Mouse (Mus musculus): ENCODE results near the gene Chn2.

GRCm38 (mm10) chr6:54009293-54009692, 30.1 kb upstream of the Chn2 start:
- TF ChIP-seq POLR2A (IDR thresholded peaks at IDR 0.05; ENCODE audit: low read depth, low read length) (no peak), CTCF (conservative IDR thresholded peaks at IDR 0.05; ENCODE audit: insufficient read depth, insufficient read length, low read depth, low read length) (no peak)

All from kidney, adult 2 months (tissue).